Mouse (Mus musculus) adrenal gland, adult 8-10 months (tissue): ENCODE results near the gene Cpt1c. TPM values are rescaled to one million over a fixed set of nuclear protein-coding genes. Genes with fewer than 3 reads are reported as not detected.

ENCODE experiments used
- DNase-seq: peaks from one replicate; pipeline ENCODE4 v3.0.0; 2022
- microRNA-seq, 2 experiments: library from miRNA; unstranded; fragments of <30 nt; microRNA quantifications; one replicate each; pipeline ENCODE4 v1.2.0; 2022
- total RNA-seq, 4 experiments: library from RNA; stranded (reverse); gene quantifications; 2 replicates each; pipeline ENCODE4 v1.2.4; 2022

The Cpt1c gene
- total RNA-seq, 4 experiments from 2014 or later = 13.7 to 28.4 (median 20.4) TPM

DNA sequence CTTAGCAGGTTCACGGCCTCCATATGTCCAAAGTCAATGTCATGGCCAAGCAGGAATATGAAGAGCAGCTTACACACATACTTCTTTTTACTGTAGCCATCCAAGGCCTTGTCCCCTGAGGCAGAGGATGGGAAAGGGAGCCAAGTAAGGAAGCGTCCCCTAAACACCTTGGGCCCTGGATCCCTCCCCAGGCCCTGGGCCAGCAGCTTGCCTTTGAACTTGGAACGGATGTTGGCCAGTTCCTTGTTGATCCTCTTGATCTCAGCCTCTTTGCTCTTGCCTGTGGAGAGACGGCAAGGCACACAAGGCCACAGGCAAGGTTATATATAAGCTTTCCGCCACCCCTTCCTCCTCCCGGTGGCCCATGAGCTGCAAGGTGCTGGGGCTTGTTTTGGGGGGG lies 58.5 kb downstream of the Cpt1c start:
- DNase-seq = no peak

DNA sequence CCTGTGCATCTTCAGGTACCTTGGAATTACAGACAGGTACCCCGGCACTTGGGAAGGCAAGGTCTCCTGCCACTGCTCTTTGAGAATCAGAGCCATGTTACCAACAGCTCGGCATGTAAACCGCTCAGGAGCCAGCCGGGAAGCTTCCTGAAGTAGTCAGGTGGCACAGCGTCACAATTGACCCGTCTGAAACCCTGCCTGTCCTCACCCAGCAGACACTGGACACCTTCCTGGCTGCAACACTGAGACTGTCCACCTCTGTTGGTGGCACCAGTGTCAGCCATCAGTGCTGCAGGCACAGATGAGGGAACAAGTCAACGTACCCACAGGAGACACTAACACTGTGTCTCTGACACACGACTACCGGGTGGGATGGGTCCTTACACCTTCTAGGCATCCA lies 59.3 kb downstream of the Cpt1c start:
- DNase-seq = no peak

GRCm38 (mm10) chr7:44914396-44914795 lies 60.3 kb downstream of the Cpt1c start:
- no peak for DNase-seq

Small RNA genes within 50 kb of the gene (microRNA-seq; reads per million reads assigned to microRNA genes)
- gene Mir7054 = 0.35 to 1.2 reads per million in 2 experiments

Other genes with a start within 250 kb of the Cpt1c start
- 10 to 100 TPM; 46.5 to 73.4 (median 54.8) TPM for gene Vrk3, start 226.4 kb downstream of the Cpt1c start, total RNA-seq
- 1 to 10 TPM in 1 of 4 experiments, under 1 TPM in 3; 0.35 to 1.1 (median 0.41) TPM for gene Zfp473, start 223.8 kb downstream of the Cpt1c start, total RNA-seq
- gene Nup62, start 158.8 kb downstream of the Cpt1c start, total RNA-seq = 10 to 100 TPM; 33.8 to 42.8 (median 37.8) TPM
- gene Il4i1, start 158.5 kb downstream of the Cpt1c start, total RNA-seq = 1 to 10 TPM; 1.7 to 3.7 (median 2.5) TPM
- gene Atf5, start 158.2 kb downstream of the Cpt1c start, total RNA-seq = 100 to 1,000 TPM in 1 of 4 experiments, 10 to 100 TPM in 3; 76.2 to 108 (median 82.7) TPM
- gene Akt1s1, start 125.9 kb downstream of the Cpt1c start, total RNA-seq = 100 to 1,000 TPM; 106 to 137 (median 120) TPM
- gene Tbc1d17, start 125.8 kb downstream of the Cpt1c start, total RNA-seq = 10 to 100 TPM; 69.4 to 94.9 (median 86.1) TPM
- 10 to 100 TPM; 46.6 to 56.6 (median 53.6) TPM for gene Pnkp, start 117.7 kb downstream of the Cpt1c start, total RNA-seq
- gene Ptov1, start 105.1 kb downstream of the Cpt1c start, total RNA-seq = 100 to 1,000 TPM; 273 to 304 (median 292) TPM
- 100 to 1,000 TPM in 2 of 4 experiments, 10 to 100 TPM in 2; 85.0 to 118 (median 96.5) TPM for gene Med25, start 82.1 kb downstream of the Cpt1c start, total RNA-seq
- 10 to 100 TPM; 27.2 to 46.8 (median 38.4) TPM for gene Fuz, start 78.8 kb downstream of the Cpt1c start, total RNA-seq
- gene Ap2a1, start 45.4 kb downstream of the Cpt1c start, total RNA-seq = 100 to 1,000 TPM in 3 of 4 experiments, 10 to 100 TPM in 1; 99.8 to 139 (median 118) TPM
- gene Tsks, start 31.6 kb downstream of the Cpt1c start, total RNA-seq = not detected
- gene Prmt1, start 11.7 kb upstream of the Cpt1c start, total RNA-seq = 100 to 1,000 TPM; 221 to 296 (median 243) TPM
- 100 to 1,000 TPM; 118 to 180 (median 144) TPM for gene Irf3, start 22.8 kb upstream of the Cpt1c start, total RNA-seq
- 10 to 100 TPM; 15.9 to 34.1 (median 22.1) TPM for gene Bcl2l12, start 23.9 kb upstream of the Cpt1c start, total RNA-seq
- 100 to 1,000 TPM in 2 of 4 experiments, 10 to 100 TPM in 2; 88.5 to 120 (median 101) TPM for gene Scaf1, start 41.5 kb upstream of the Cpt1c start, total RNA-seq
- gene Rras, start 43.1 kb upstream of the Cpt1c start, total RNA-seq = 100 to 1,000 TPM in 3 of 4 experiments, 10 to 100 TPM in 1; 89.6 to 138 (median 129) TPM
- gene Prr12, start 78.0 kb upstream of the Cpt1c start, total RNA-seq = 10 to 100 TPM; 64.6 to 86.8 (median 70.0) TPM
- gene Nosip, start 87.6 kb upstream of the Cpt1c start, total RNA-seq = 10 to 100 TPM; 57.5 to 81.7 (median 66.6) TPM
- 10 to 100 TPM; 16.4 to 20.5 (median 17.1) TPM for gene Prrg2, start 87.8 kb upstream of the Cpt1c start, total RNA-seq
- 10 to 100 TPM; 33.1 to 51.0 (median 37.1) TPM for gene Rcn3, start 117.4 kb upstream of the Cpt1c start, total RNA-seq
- 100 to 1,000 TPM; 105 to 151 (median 125) TPM for gene Fcgrt, start 129.0 kb upstream of the Cpt1c start, total RNA-seq
- 1,000 to 10,000 TPM; 1,085 to 1,250 (median 1,138) TPM for gene Rps11, start 149.6 kb upstream of the Cpt1c start, total RNA-seq
- 1,000 to 10,000 TPM; 1,558 to 1,710 (median 1,647) TPM for gene Rpl13a, start 153.9 kb upstream of the Cpt1c start, total RNA-seq
- gene Gm45713, start 161.4 kb upstream of the Cpt1c start, total RNA-seq = not detected
- 10 to 100 TPM; 20.4 to 56.7 (median 39.5) TPM for gene Flt3l, start 161.6 kb upstream of the Cpt1c start, total RNA-seq
- gene Pih1d1, start 179.5 kb upstream of the Cpt1c start, total RNA-seq = 10 to 100 TPM; 58.4 to 73.0 (median 68.9) TPM
- gene Aldh16a1, start 179.7 kb upstream of the Cpt1c start, total RNA-seq = 10 to 100 TPM; 76.3 to 79.7 (median 77.2) TPM
- 1 to 10 TPM in 1 of 4 experiments, under 1 TPM in 3; 0.46 to 1.1 (median 0.65) TPM for gene Slc17a7, start 189.1 kb upstream of the Cpt1c start, total RNA-seq
- not detected for gene Gfy, start 204.7 kb upstream of the Cpt1c start, total RNA-seq
- gene Pth2, start 206.1 kb upstream of the Cpt1c start, total RNA-seq = not detected
- gene Ccdc155, start 230.0 kb upstream of the Cpt1c start, total RNA-seq = 1 to 10 TPM in 1 of 4 experiments, under 1 TPM in 3; 0.12 to 1.2 (median 0.29) TPM
- not detected for gene Dkkl1, start 237.3 kb upstream of the Cpt1c start, total RNA-seq
- gene Tead2, start 240.9 kb upstream of the Cpt1c start, total RNA-seq = 10 to 100 TPM; 10.7 to 14.1 (median 12.0) TPM